Comparison of ENCODE assay signal across 29 mouse cellular contexts in genomic region chr7:119527548-119527947, GRCm38 (mm10). TPM values are rescaled to one million over a fixed set of nuclear protein-coding genes. Genes with fewer than 3 reads are reported as not detected.
A peak's percentile ranks its signal among the peaks of the same experiment; 100 is the strongest.
DNase-seq lines count a peak whose midpoint lies in the region; ATAC-seq and TF ChIP-seq lines count a peak whose summit lies in the region.
"Had no signal": no experiment of that assay in that cellular context is flagged by ENCODE, and none has a peak within 500 bp of the region (broad histone marks: within the 10 kb centered on the region; RNA-seq: fewer than 3 reads in every experiment).

No protein-coding gene starts in this region.

- peak overlapping the region; percentile 30 for H3K4me3 ChIP-seq in liver, adult 2 months (ENCODE audit: insufficient read depth, low read depth, low read length)
- H3K4me3 ChIP-seq in liver, embryonic 12.5 days = no peak overlapping the region
- no peak overlapping the region for H3K4me3 ChIP-seq in intestine, postnatal 0 days (ENCODE audit: low read depth, low read length)
- H3K4me3 ChIP-seq in embryonic facial prominence, embryonic 10.5 days = no peak overlapping the region
- H3K4me3 ChIP-seq: embryonic facial prominence, embryonic 12.5 days; forebrain, embryonic 12.5 days; heart, embryonic 10.5 days; heart, embryonic 15.5 days; hindbrain, embryonic 13.5 days had no signal

- no peaks in the 10 kb centered on the region for H3K79me2 ChIP-seq in liver, adult 2 months (ENCODE audit: control insufficient read depth, insufficient read depth, low read length)

- H3K4me2 ChIP-seq in liver, embryonic 12.5 days = no peak overlapping the region
- 0 out of 2 replicates have a peak overlapping the region, but pooled peaks have one; percentile 21 for H3K4me2 ChIP-seq in intestine, postnatal 0 days (replicated peaks; ENCODE audit: low read depth)
- H3K4me2 ChIP-seq: embryonic facial prominence, embryonic 12.5 days; forebrain, embryonic 12.5 days; heart, embryonic 15.5 days; hindbrain, embryonic 13.5 days had no signal

- H3K36me3 ChIP-seq in liver, adult 2 months (ENCODE audit: control insufficient read depth, insufficient read depth, low read length) = peaks cover 24% of the 10 kb centered on the region
- H3K36me3 ChIP-seq in liver, embryonic 12.5 days = no peaks in the 10 kb centered on the region
- H3K36me3 ChIP-seq in intestine, postnatal 0 days (ENCODE audit: control insufficient read depth, insufficient read depth) = no peaks in the 10 kb centered on the region
- H3K36me3 ChIP-seq in embryonic facial prominence, embryonic 10.5 days (replicated peaks) = no peaks in the 10 kb centered on the region
- H3K36me3 ChIP-seq: embryonic facial prominence, embryonic 12.5 days; forebrain, embryonic 12.5 days; heart, embryonic 10.5 days; heart, embryonic 15.5 days; hindbrain, embryonic 13.5 days had no signal

- no peak for TF ChIP-seq CTCF in liver, adult 2 months (IDR thresholded peaks at IDR 0.05; ENCODE audit: low read depth, low read length)
- no peak for TF ChIP-seq CTCF in intestine, postnatal 0 days (IDR thresholded peaks at IDR 0.05; ENCODE audit: low read depth)

- no peak for TF ChIP-seq POLR2A in liver, adult 2 months (IDR thresholded peaks at IDR 0.05; ENCODE audit: extremely low read depth, insufficient read depth, low read length)

- peak; percentile 78 for DNase-seq in kidney, adult 9 months
- no peak for DNase-seq in kidney, postnatal 14 days
- DNase-seq in liver, adult 2 months (ENCODE audit: extremely low read depth, low read depth, low spot score) = peak; percentile 93
- DNase-seq in adipocyte (ENCODE audit: low spot score) = peak; percentile 13
- DNase-seq in embryonic facial prominence, embryonic 10.5 days (ENCODE audit: low spot score) = no peak
- DNase-seq: adrenal gland, adult 8-10 months; adrenal gland, postnatal 36 days; cerebellum, adult 11 months; cerebellum, adult 8-10 months; cerebellum, postnatal 14 days; embryo, embryonic 11 days; gastrocnemius, postnatal 10 days; heart, adult 18-20 months; heart, postnatal 14 days had no signal

- no peaks in the 10 kb centered on the region for H3K9me3 ChIP-seq in liver, embryonic 12.5 days (replicated peaks)
- H3K9me3 ChIP-seq in intestine, postnatal 0 days (ENCODE audit: control insufficient read depth) = no peaks in the 10 kb centered on the region
- no peaks in the 10 kb centered on the region for H3K9me3 ChIP-seq in embryonic facial prominence, embryonic 10.5 days
- H3K9me3 ChIP-seq: embryonic facial prominence, embryonic 12.5 days; forebrain, embryonic 12.5 days; heart, embryonic 10.5 days; heart, embryonic 15.5 days; hindbrain, embryonic 13.5 days had no signal

- 21% methylated on average over 2 of the region's 2 CpGs for WGBS in liver, adult 2 months
- WGBS in liver, embryonic 12.5 days (ENCODE audit: insufficient replicate concordance) = 65% methylated on average over 2 of the region's 2 CpGs
- 43% methylated on average over 2 of the region's 2 CpGs for WGBS in intestine, postnatal 0 days
- WGBS in embryonic facial prominence, embryonic 10.5 days = 72% methylated on average over 2 of the region's 2 CpGs

- peak overlapping the region; percentile 73 for H3K9ac ChIP-seq in liver, adult 2 months (ENCODE audit: low read depth, low read length)
- no peak overlapping the region for H3K9ac ChIP-seq in liver, embryonic 12.5 days
- no peak overlapping the region for H3K9ac ChIP-seq in intestine, postnatal 0 days (ENCODE audit: low read depth, low read length)
- H3K9ac ChIP-seq: embryonic facial prominence, embryonic 12.5 days; forebrain, embryonic 12.5 days; heart, embryonic 15.5 days; hindbrain, embryonic 13.5 days had no signal

- ATAC-seq in liver, embryonic 12.5 days = no peak
- ATAC-seq in intestine, postnatal 0 days = peak; percentile 39; the same call in 1 of the 2 replicates
- no peak for ATAC-seq in erythroblast, adult 5-6 weeks (replicated peaks; ENCODE audit: low FRiP score, poor library complexity, severe bottlenecking)
- ATAC-seq: forebrain, embryonic 16.5 days had no signal

- peaks cover 31% of the 10 kb centered on the region for H3K4me1 ChIP-seq in liver, adult 2 months (ENCODE audit: control insufficient read depth, insufficient read depth, low read length)
- no peaks in the 10 kb centered on the region for H3K4me1 ChIP-seq in liver, embryonic 12.5 days
- 0 out of 2 replicates have a peak, but pooled peaks cover 3% of the 10 kb centered on the region for H3K4me1 ChIP-seq in intestine, postnatal 0 days (replicated peaks; ENCODE audit: control insufficient read depth, insufficient read depth, low read length)
- peaks cover 6% of the 10 kb centered on the region; the same call in 1 of the 2 replicates for H3K4me1 ChIP-seq in embryonic facial prominence, embryonic 10.5 days
- H3K4me1 ChIP-seq: embryonic facial prominence, embryonic 12.5 days; heart, embryonic 10.5 days; heart, embryonic 15.5 days had no signal

- peak overlapping the region; percentile 89 for H3K27ac ChIP-seq in liver, adult 2 months (replicated peaks; ENCODE audit: insufficient read depth, low read depth, low read length)
- H3K27ac ChIP-seq in liver, embryonic 12.5 days = no peak overlapping the region
- H3K27ac ChIP-seq in intestine, postnatal 0 days (ENCODE audit: low read depth, low read length) = no peak overlapping the region
- H3K27ac ChIP-seq in embryonic facial prominence, embryonic 10.5 days (replicated peaks) = no peak overlapping the region
- H3K27ac ChIP-seq: embryonic facial prominence, embryonic 12.5 days; forebrain, embryonic 12.5 days; heart, embryonic 10.5 days; heart, embryonic 15.5 days; hindbrain, embryonic 13.5 days had no signal

- H3K27me3 ChIP-seq in liver, adult 2 months (ENCODE audit: control insufficient read depth, insufficient read depth, low read length) = no peaks in the 10 kb centered on the region
- H3K27me3 ChIP-seq in liver, embryonic 12.5 days (replicated peaks) = no peaks in the 10 kb centered on the region
- H3K27me3 ChIP-seq in intestine, postnatal 0 days (replicated peaks; ENCODE audit: control insufficient read depth, insufficient read depth, low read length) = no peaks in the 10 kb centered on the region
- no peaks in the 10 kb centered on the region for H3K27me3 ChIP-seq in embryonic facial prominence, embryonic 10.5 days (replicated peaks; ENCODE audit: low read depth, poor library complexity, severe bottlenecking)
- H3K27me3 ChIP-seq: embryonic facial prominence, embryonic 12.5 days; heart, embryonic 15.5 days; hindbrain, embryonic 13.5 days had no signal

RNA-seq across cellular contexts. Expression of gene Pdilt, which starts 4.3 kb away (rescaled TPM):
- 5.7 and 11.6 TPM in 2 replicates for total RNA-seq in liver, adult 2 months (2014; rRNA removed)
- polyA plus RNA-seq in liver, adult 2 months (2012; rRNA removed) = 1.3 and 2.0 TPM in 2 replicates
- polyA plus RNA-seq in liver, embryonic 12.5 days (2016; fragmentation: Nextera tagmentation; extraction: Ambion mirVana) = not detected in 2 replicates
- polyA plus RNA-seq in intestine, postnatal 0 days (2015; fragmentation: Nextera tagmentation; extraction: Ambion mirVana) = not detected in 2 replicates
- polyA plus RNA-seq in embryonic facial prominence, embryonic 10.5 days (2016; fragmentation: Nextera tagmentation; extraction: Ambion mirVana) = not detected in 2 replicates
- not detected in 2 replicates for total RNA-seq in erythroblast, adult 5-6 weeks (2015; ENCODE audit: low replicate concordance)
- total RNA-seq in erythroblast, adult 5-6 weeks (2017; ENCODE audit: low replicate concordance) = not detected in 2 replicates
- total RNA-seq: adrenal gland, postnatal 36 days; common myeloid progenitor, adult 5-6 weeks; gastrocnemius, postnatal 10 days; gastrocnemius, postnatal 4 days; heart, adult 18-20 months; heart, postnatal 14 days; hematopoietic stem cell, adult 5-6 weeks had no signal
- polyA plus RNA-seq: C2C12; embryonic facial prominence, embryonic 12.5 days; forebrain, embryonic 12.5 days; forebrain, embryonic 16.5 days; frontal cortex, adult 2 months; heart, embryonic 10.5 days; heart, embryonic 15.5 days had no signal

RNA-seq across cellular contexts. Expression of gene Acsm5, which starts 8.3 kb away (rescaled TPM):
- 104 and 109 TPM in 2 replicates for total RNA-seq in liver, adult 2 months (2014; rRNA removed)
- 86.9 and 127 TPM in 2 replicates for polyA plus RNA-seq in liver, adult 2 months (2012; rRNA removed)
- polyA plus RNA-seq in liver, embryonic 12.5 days (2016; fragmentation: Nextera tagmentation; extraction: Ambion mirVana) = not detected in 2 replicates
- not detected in 2 replicates for polyA plus RNA-seq in intestine, postnatal 0 days (2015; fragmentation: Nextera tagmentation; extraction: Ambion mirVana)
- not detected in 2 replicates for polyA plus RNA-seq in embryonic facial prominence, embryonic 10.5 days (2016; fragmentation: Nextera tagmentation; extraction: Ambion mirVana)
- total RNA-seq in erythroblast, adult 5-6 weeks (2015; ENCODE audit: low replicate concordance) = not detected in 2 replicates
- not detected in 2 replicates for total RNA-seq in erythroblast, adult 5-6 weeks (2017; ENCODE audit: low replicate concordance)
- total RNA-seq: common myeloid progenitor, adult 5-6 weeks; hematopoietic stem cell, adult 5-6 weeks; MEL had no signal
- polyA plus RNA-seq: C2C12; embryonic facial prominence, embryonic 12.5 days; forebrain, embryonic 12.5 days; forebrain, embryonic 16.5 days; heart, embryonic 10.5 days; heart, embryonic 15.5 days; hindbrain, embryonic 13.5 days had no signal

RNA-seq across cellular contexts. Expression of gene Acsm2, which starts 26.6 kb away (rescaled TPM):
- total RNA-seq in liver, adult 2 months (2014; rRNA removed) = 2.3 and 8.3 TPM in 2 replicates
- 1.2 TPM in 2 replicates for polyA plus RNA-seq in liver, adult 2 months (2012; rRNA removed)
- polyA plus RNA-seq in liver, embryonic 12.5 days (2016; fragmentation: Nextera tagmentation; extraction: Ambion mirVana) = not detected in 2 replicates
- not detected in 2 replicates for polyA plus RNA-seq in intestine, postnatal 0 days (2015; fragmentation: Nextera tagmentation; extraction: Ambion mirVana)
- not detected in 2 replicates for polyA plus RNA-seq in embryonic facial prominence, embryonic 10.5 days (2016; fragmentation: Nextera tagmentation; extraction: Ambion mirVana)
- total RNA-seq in erythroblast, adult 5-6 weeks (2015; ENCODE audit: low replicate concordance) = not detected in 2 replicates
- total RNA-seq in erythroblast, adult 5-6 weeks (2017; ENCODE audit: low replicate concordance) = not detected in 2 replicates
- total RNA-seq: adrenal gland, adult 8-10 months; adrenal gland, postnatal 36 days; common myeloid progenitor, adult 5-6 weeks; gastrocnemius, postnatal 10 days; gastrocnemius, postnatal 4 days; heart, adult 18-20 months; heart, postnatal 14 days; hematopoietic stem cell, adult 5-6 weeks; MEL had no signal
- polyA plus RNA-seq: C2C12; embryonic facial prominence, embryonic 12.5 days; forebrain, embryonic 12.5 days; forebrain, embryonic 16.5 days; frontal cortex, adult 2 months; heart, embryonic 10.5 days; heart, embryonic 15.5 days; hindbrain, embryonic 13.5 days had no signal

RNA-seq across cellular contexts. Expression of gene Umod, which starts 48.5 kb away (rescaled TPM):
- total RNA-seq in liver, adult 2 months (2014; rRNA removed) = under 0.01 and 0.27 TPM in 2 replicates
- 0.11 and 0.17 TPM in 2 replicates for polyA plus RNA-seq in liver, adult 2 months (2012; rRNA removed)
- polyA plus RNA-seq in liver, embryonic 12.5 days (2016; fragmentation: Nextera tagmentation; extraction: Ambion mirVana) = not detected in 2 replicates
- not detected in 2 replicates for polyA plus RNA-seq in intestine, postnatal 0 days (2015; fragmentation: Nextera tagmentation; extraction: Ambion mirVana)
- polyA plus RNA-seq in embryonic facial prominence, embryonic 10.5 days (2016; fragmentation: Nextera tagmentation; extraction: Ambion mirVana) = not detected in 2 replicates
- not detected in 2 replicates for total RNA-seq in erythroblast, adult 5-6 weeks (2015; ENCODE audit: low replicate concordance)
- not detected in 2 replicates for total RNA-seq in erythroblast, adult 5-6 weeks (2017; ENCODE audit: low replicate concordance)
- total RNA-seq: adrenal gland, adult 8-10 months; adrenal gland, postnatal 36 days; common myeloid progenitor, adult 5-6 weeks; gastrocnemius, postnatal 10 days; gastrocnemius, postnatal 4 days; heart, adult 18-20 months; heart, postnatal 14 days; hematopoietic stem cell, adult 5-6 weeks; MEL had no signal
- polyA plus RNA-seq: C2C12; embryonic facial prominence, embryonic 12.5 days; forebrain, embryonic 12.5 days; forebrain, embryonic 16.5 days; frontal cortex, adult 2 months; heart, embryonic 10.5 days; heart, embryonic 15.5 days; hindbrain, embryonic 13.5 days had no signal

Comparison
In these comparisons a context has a peak if more than half of its experiments do, and no peak if none do; other contexts are left out.
1. DNase-seq: peak in kidney, adult 9 months (single experiment), liver, adult 2 months (single experiment) and adipocyte (single experiment); none in kidney, postnatal 14 days (single experiment) and embryonic facial prominence, embryonic 10.5 days (single experiment).
2. RNA of gene Acsm5, which starts 8.3 kb away (polyA plus RNA-seq): 86.9 to 127 TPM in liver, adult 2 months; not detected in intestine, postnatal 0 days, not detected in liver, embryonic 12.5 days and not detected in embryonic facial prominence, embryonic 10.5 days; every median in the first group is over 10 times any median in the second.